Mouse (Mus musculus) heart, embryonic 16.5 days (tissue): ENCODE measurements at regions not wholly inside any gene's neighbourhood (a gene's known extent, or its start where the extent isn't known, plus 50 kb on each side); places are given as distances from the start of the nearest gene placed in this dataset.

ENCODE experiments used
- ATAC-seq: fragments of 200-750 bp; cut with Nextera tagmentation; replicated peaks from 2 replicates; pipeline ENCODE4 v1.8.0; 2017; ENCODE audit warnings: moderate number of reproducible peaks; ENCODE audit not compliant: insufficient read depth, low FRiP score; ENCODE audit errors: extremely low read depth
- H3K27ac ChIP-seq: fragments of 300-500 bp; sonication (generic); 2 replicates; pipeline ENCODE4 v1.5.1; 2014; ENCODE audit warnings: mild to moderate bottlenecking, low read length, control low read depth, moderate library complexity
- H3K27me3 ChIP-seq: fragments of 300-500 bp; sonication (generic); 2 replicates; pipeline ENCODE4 v1.6.1; 2014; ENCODE audit warnings: low read length, mixed read lengths; ENCODE audit not compliant: control insufficient read depth, insufficient read depth
- H3K36me3 ChIP-seq: fragments of 300-500 bp; sonication (generic); 2 replicates; pipeline ENCODE4 v1.6.1; 2014; ENCODE audit not compliant: control insufficient read depth, insufficient read depth
- H3K4me1 ChIP-seq: fragments of 300-500 bp; sonication (generic); 2 replicates; pipeline ENCODE4 v1.6.1; 2014; ENCODE audit warnings: low read length, mixed read lengths; ENCODE audit not compliant: control insufficient read depth, insufficient read depth
- H3K4me2 ChIP-seq: fragments of 300-500 bp; sonication (generic); 2 replicates; pipeline ENCODE4 v1.6.1; 2014; ENCODE audit warnings: low read depth, mild to moderate bottlenecking, control low read depth, low read length
- H3K4me3 ChIP-seq: fragments of 300-500 bp; sonication (generic); 2 replicates; pipeline ENCODE4 v1.5.1; 2014; ENCODE audit warnings: mild to moderate bottlenecking, control low read depth, low read length
- H3K9ac ChIP-seq: fragments of 300-500 bp; sonication (generic); 2 replicates; pipeline ENCODE4 v1.6.1; 2014; ENCODE audit warnings: low read length, control low read depth
- H3K9me3 ChIP-seq: fragments of 300-500 bp; sonication (generic); replicated peaks from 2 replicates; pipeline ENCODE4 v1.6.1; 2016; ENCODE audit warnings: low read length; ENCODE audit not compliant: control insufficient read depth
- WGBS: fragments of 180-500 bp; shearing (Covaris S2); extraction: QIAGEN DNeasy Blood & Tissue Kit; methylation state at CpG from one replicate; pipeline ENCODE4 v1.1.7; 2014; 5-methylcytosine and 5-hydroxymethylcytosine counted together

DNA sequence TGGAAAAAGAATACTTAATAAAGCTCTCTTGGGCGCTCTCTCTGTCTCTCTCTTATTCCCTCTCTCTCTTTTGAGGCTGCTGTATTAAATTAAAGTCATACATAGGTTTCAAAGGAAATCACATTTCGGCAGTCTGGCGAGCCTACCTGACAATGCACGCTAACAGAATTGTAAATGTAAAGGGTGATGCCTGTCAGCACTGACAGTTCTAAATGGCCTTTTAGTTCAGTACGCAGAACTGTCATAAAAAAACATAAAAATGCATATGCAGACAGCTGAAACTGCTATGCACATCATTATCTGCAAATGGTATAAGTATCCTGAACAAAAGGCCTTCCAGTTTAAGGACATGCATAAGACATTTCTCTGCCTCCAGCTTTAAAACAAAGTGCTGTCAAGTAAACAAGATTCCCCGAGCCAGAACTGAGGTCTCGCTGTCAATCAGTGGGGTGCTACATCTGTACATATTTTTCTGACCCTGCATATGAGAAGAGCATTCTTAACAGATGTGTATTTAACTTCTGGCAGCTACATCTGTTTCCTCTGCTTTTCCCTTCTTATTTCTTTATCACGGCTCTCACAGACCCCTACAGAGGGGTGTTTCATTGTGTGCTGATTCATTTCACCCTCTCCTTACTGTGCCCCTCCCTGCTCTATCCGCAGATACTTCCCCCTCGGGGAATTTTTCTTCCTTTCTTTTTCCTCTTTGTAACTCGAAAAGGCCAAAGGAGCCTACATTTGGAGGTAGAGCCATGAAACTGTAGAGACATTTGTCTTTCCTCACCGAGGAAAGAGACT, 574.5 kb downstream of the Ebf1 start:
- no peak overlapping the region for H3K4me2 ChIP-seq
- no peak overlapping the region for H3K9ac ChIP-seq
- H3K27ac ChIP-seq: no peak overlapping the region
- no peaks in the 10 kb centered on the region for H3K9me3 ChIP-seq
- H3K36me3 ChIP-seq: no peaks in the 10 kb centered on the region
- no peak overlapping the region for H3K4me3 ChIP-seq
- WGBS: 62% methylated on average over 12 of the region's 12 CpGs
- H3K4me1 ChIP-seq: no peaks in the 10 kb centered on the region
- no peaks in the 10 kb centered on the region for H3K27me3 ChIP-seq
- ATAC-seq: no peak

DNA sequence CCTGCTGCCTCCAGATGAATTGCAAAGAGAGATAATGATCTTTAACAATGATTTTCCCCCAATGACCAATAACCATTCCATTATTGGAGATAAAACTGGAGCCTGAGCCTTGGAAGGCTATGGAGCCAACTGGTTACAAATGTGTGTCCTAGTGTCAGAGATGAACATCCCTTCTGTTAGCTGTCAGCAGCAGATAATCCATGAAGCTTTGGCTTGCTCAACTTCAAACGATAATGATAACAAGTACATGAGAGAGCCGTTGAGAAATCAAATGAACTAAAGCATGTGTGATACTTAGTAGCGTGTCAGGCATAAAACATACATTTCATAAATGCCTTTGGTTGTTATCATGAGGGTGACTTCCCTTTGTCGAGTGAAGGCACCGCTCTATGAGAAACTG, 576.2 kb downstream of the Ebf1 start:
- no peaks in the 10 kb centered on the region for H3K4me1 ChIP-seq
- no peak for ATAC-seq
- H3K27ac ChIP-seq: no peak overlapping the region
- H3K9ac ChIP-seq: no peak overlapping the region
- WGBS: 61% methylated on average over 5 of the region's 5 CpGs
- H3K36me3 ChIP-seq: no peaks in the 10 kb centered on the region
- no peak overlapping the region for H3K4me3 ChIP-seq
- H3K27me3 ChIP-seq: no peaks in the 10 kb centered on the region
- H3K4me2 ChIP-seq: no peak overlapping the region
- no peaks in the 10 kb centered on the region for H3K9me3 ChIP-seq

DNA sequence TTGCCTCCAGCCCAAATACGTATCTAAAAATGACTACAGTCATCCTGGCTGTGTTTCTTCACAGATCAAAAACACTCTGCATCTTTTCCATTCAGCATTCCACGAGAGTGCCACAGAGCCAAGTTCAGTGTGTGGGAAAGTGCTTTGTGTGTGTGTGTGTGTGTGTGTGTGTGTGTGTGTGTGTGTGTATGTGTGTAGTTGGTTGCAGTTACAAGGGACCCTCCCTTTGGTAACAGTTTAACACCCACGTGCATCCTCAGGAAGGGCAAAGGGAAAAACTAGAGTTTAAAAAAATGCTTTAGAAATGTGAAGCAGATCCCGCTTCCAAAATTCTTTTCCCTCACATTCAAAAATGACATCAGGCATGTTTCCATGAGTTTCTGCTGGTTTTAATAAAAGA, 582.4 kb downstream of the Ebf1 start:
- Histone ChIP-seq H3K27me3 (no peaks in the 10 kb centered on the region), H3K27ac (no peak overlapping the region), H3K4me2 (no peak overlapping the region), H3K36me3 (no peaks in the 10 kb centered on the region), H3K4me3 (no peak overlapping the region), H3K4me1 (no peaks in the 10 kb centered on the region), H3K9me3 (no peaks in the 10 kb centered on the region), H3K9ac (no peak overlapping the region)
- ATAC-seq: no peak
- 52% methylated on average over 4 of the region's 4 CpGs for WGBS

DNA sequence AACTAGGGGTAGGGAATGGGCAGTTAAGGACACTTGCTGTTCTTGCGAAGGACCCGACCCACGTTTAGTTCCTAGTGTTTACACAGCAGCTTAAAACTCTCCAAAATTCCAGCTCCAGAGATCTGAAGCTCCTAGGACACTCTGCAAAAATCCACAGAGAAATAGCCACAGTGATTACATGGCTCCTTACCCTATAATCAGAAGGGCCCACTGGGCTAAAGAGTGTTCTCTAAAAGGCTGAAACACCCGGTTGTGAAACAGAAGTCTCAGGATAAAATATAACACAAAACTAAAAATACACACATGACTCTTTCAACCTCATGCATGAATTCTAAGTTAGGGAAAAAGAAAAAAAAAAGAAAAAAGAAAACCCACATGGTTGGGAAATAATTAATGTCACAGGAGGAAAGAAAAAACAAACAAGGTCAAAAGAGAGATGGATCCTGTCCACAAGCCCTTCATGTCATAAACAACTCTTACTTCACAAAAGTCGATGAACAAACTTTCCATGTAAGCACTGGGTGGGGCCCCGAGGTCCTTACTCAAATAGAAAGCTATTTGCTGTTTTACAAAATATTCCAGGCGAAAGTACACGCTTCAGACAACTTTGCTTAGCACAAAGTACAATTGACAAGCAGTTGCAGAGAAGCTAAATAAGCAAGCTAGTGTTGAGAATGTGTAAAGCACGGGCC, 583.7 kb downstream of the Ebf1 start:
- Histone ChIP-seq H3K4me3 (no peak overlapping the region), H3K9ac (no peak overlapping the region), H3K36me3 (no peaks in the 10 kb centered on the region), H3K27me3 (no peaks in the 10 kb centered on the region), H3K4me1 (no peaks in the 10 kb centered on the region), H3K4me2 (no peak overlapping the region), H3K27ac (no peak overlapping the region), H3K9me3 (no peaks in the 10 kb centered on the region)
- 71% methylated on average over 9 of the region's 9 CpGs for WGBS
- no peak for ATAC-seq

DNA sequence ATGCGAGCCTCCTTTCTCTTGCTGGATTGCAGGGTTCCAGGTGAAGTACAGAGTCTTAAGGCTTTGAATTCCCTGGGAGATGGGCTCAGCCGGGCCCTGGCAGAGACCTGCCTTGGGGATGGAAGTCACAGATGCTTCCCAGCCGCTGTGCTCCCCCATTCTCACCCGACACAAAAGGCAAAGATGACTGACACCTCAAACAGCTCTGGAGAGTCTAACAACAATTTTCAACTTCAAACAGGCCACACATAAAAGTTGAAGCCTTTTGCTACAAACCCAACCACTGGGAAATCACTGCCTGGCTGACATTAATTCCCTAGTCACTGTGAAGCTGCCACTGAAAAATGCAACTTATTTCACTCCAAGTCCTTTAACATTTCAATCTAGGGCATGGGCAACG, 586.3 kb downstream of the Ebf1 start:
- no peak overlapping the region for H3K9ac ChIP-seq
- 77% methylated on average over 5 of the region's 5 CpGs for WGBS
- H3K36me3 ChIP-seq: no peaks in the 10 kb centered on the region
- no peak overlapping the region for H3K27ac ChIP-seq
- H3K4me2 ChIP-seq: no peak overlapping the region
- no peaks in the 10 kb centered on the region for H3K27me3 ChIP-seq
- H3K9me3 ChIP-seq: no peaks in the 10 kb centered on the region
- ATAC-seq: no peak
- no peaks in the 10 kb centered on the region for H3K4me1 ChIP-seq
- no peak overlapping the region for H3K4me3 ChIP-seq

DNA sequence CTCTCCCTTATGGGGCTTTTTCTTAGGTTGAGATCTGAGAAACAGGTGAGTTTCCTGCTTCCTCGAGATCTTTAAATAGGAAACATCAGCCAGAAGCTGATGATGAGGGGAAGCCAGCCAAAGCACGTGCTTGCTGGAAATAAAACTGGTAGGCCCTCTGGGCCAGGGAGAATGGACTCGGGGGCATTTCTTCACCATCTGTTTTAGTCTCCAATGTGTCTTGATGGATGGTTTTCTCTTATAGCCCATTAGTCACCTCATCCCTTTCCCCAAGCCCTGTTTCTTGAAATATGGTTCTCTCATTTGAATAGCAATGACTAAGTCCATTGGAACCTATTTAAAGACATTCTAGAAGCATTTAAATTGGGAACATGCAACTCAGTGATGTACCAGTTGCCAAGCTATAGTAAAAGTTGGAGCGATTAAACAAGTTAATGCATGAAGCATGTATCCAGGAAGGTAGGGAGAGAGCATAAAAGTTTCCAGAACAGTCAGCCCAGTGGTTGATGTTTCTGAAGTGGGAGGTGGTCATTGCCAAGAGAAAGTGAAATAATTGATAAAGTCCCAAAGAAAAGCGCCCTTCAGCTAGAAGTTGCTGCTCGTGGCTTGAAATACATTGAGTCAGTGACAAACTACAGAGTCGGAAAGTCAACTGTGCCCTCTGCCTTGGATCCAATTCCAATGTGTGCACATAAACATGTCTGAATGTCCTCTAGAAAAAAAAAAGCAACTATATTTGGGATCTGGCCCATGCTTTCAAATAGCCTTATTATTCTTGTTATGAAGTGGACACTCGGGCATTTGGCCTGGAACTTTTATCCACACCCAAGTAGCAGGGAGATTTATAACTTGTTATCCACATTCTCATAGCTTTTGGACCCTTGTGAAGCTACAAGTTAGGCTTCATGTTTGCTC, 589.8 kb downstream of the Ebf1 start:
- no peaks in the 10 kb centered on the region for H3K27me3 ChIP-seq
- H3K4me3 ChIP-seq: no peak overlapping the region
- no peaks in the 10 kb centered on the region for H3K4me1 ChIP-seq
- no peaks in the 10 kb centered on the region for H3K9me3 ChIP-seq
- ATAC-seq: no peak
- no peak overlapping the region for H3K4me2 ChIP-seq
- H3K9ac ChIP-seq: no peak overlapping the region
- WGBS: 65% methylated on average over 8 of the region's 8 CpGs
- H3K36me3 ChIP-seq: no peaks in the 10 kb centered on the region
- H3K27ac ChIP-seq: no peak overlapping the region; the same call in 1 of the 2 replicates

DNA sequence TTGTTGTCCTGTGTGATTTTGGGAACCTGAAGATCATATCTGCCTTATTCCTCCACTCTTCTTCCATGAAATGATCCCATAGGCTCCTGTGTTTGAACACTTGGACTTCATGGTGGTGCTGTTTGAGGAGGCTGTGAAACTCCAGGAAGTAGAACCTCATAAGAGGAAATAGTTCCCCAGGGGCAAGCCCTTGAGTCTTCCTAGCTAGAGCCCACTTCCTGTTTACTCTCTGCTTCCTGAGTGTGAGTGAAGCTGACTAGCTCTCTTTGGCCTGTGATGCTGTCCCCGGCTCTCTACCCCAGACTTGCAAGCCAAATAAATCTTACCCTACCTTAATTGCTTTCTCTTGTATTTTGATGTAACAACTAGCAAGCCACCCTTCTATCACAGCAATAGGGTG, 597.0 kb downstream of the Ebf1 start:
- H3K36me3 ChIP-seq: no peaks in the 10 kb centered on the region
- H3K4me3 ChIP-seq: no peak overlapping the region
- no peaks in the 10 kb centered on the region for H3K4me1 ChIP-seq
- 44% methylated on average over 1 of the region's 1 CpGs for WGBS
- H3K9ac ChIP-seq: no peak overlapping the region
- ATAC-seq: no peak
- H3K27me3 ChIP-seq: no peaks in the 10 kb centered on the region
- H3K27ac ChIP-seq: no peak overlapping the region
- no peak overlapping the region for H3K4me2 ChIP-seq
- H3K9me3 ChIP-seq: no peaks in the 10 kb centered on the region

DNA sequence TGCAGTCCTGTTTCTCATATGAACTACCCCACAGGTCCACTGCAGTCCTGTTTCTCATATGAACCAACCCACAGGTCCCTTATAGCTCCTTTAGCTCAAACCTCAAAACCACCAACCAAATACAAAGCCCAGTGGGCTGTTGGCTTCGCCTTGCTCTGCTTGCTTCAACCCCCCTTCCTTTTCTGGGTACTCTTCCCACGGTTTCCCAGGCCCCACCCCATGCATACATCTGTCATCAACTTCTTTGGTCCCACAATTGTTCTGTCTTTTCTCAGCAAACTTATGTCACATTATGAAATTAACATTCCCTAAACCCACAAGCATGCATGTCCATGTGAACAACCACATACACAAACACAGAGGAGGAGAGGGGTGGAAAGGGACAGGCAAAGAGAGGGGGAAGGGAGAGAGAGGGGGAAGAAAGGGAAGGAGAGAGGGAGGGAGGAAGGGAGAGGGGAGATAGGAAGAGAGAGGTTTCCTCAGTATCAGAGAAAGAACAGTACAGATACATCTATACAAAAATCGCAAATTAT, 599.9 kb downstream of the Ebf1 start:
- no peak for ATAC-seq

More for the DNA sequence above, 599.9 kb downstream of the Ebf1 start:
- Histone ChIP-seq H3K9ac (no peak overlapping the region), H3K9me3 (no peaks in the 10 kb centered on the region), H3K4me2 (no peak overlapping the region), H3K27me3 (no peaks in the 10 kb centered on the region), H3K36me3 (no peaks in the 10 kb centered on the region), H3K4me1 (no peaks in the 10 kb centered on the region), H3K4me3 (no peak overlapping the region), H3K27ac (no peak overlapping the region)
- 51% methylated on average over 3 of the region's 3 CpGs for whole genome bisulfite sequencing
